Mouse (Mus musculus) liver, postnatal 0 days (tissue): ENCODE results near the gene Csad. TPM values are rescaled to one million over a fixed set of nuclear protein-coding genes. Genes with fewer than 3 reads are reported as not detected.

Experiments used
- ATAC-seq: fragments of 200-750 bp; cut with Nextera tagmentation; 2 replicates; pipeline ENCODE4 v1.8.0; 2017; ENCODE audit warnings: mild to moderate bottlenecking, moderate library complexity
- DNase-seq: peaks from one replicate; pipeline ENCODE4 v3.0.0-alpha.2; 2016
- H3K27ac ChIP-seq: fragments of 300-500 bp; sonication (generic); 2 replicates; pipeline ENCODE4 v1.5.1; 2014; ENCODE audit warnings: antibody characterized with exemption, moderate library complexity, mild to moderate bottlenecking, low read depth
- H3K27me3 ChIP-seq: fragments of 300-500 bp; sonication (generic); 2 replicates; pipeline ENCODE4 v1.6.1; 2014; ENCODE audit warnings: low read length, control low read depth, mixed read lengths; ENCODE audit not compliant: insufficient read depth
- H3K36me3 ChIP-seq: fragments of 300-500 bp; sonication (generic); replicated peaks from 2 replicates; pipeline ENCODE4 v1.6.1; 2014; ENCODE audit warnings: mild to moderate bottlenecking, control low read depth, low read length, moderate library complexity, mixed read lengths; ENCODE audit not compliant: insufficient read depth
- H3K4me1 ChIP-seq: fragments of 300-500 bp; sonication (generic); 2 replicates; pipeline ENCODE4 v1.6.1; 2014; ENCODE audit warnings: antibody characterized with exemption, mild to moderate bottlenecking, control low read depth; ENCODE audit not compliant: insufficient read depth
- H3K4me2 ChIP-seq: fragments of 300-500 bp; sonication (generic); 2 replicates; pipeline ENCODE4 v1.6.1; 2014; ENCODE audit warnings: low read depth, mild to moderate bottlenecking, low read length, moderate library complexity, mixed read lengths
- H3K4me3 ChIP-seq: fragments of 300-500 bp; sonication (generic); 2 replicates; pipeline ENCODE4 v1.5.1; 2014; ENCODE audit warnings: low read depth, low read length
- H3K9ac ChIP-seq: fragments of 300-500 bp; sonication (generic); replicated peaks from 2 replicates; pipeline ENCODE4 v1.6.1; 2014; ENCODE audit warnings: mild to moderate bottlenecking, moderate library complexity
- H3K9me3 ChIP-seq: fragments of 300-500 bp; sonication (generic); 2 replicates; pipeline ENCODE4 v1.6.1; 2016; ENCODE audit warnings: mild to moderate bottlenecking, control low read depth, low read length, mixed read lengths
- CTCF ChIP-seq: sonication (generic); IDR thresholded peaks from 2 replicates; pipeline ENCODE4 v1.5.1; 2016; ENCODE audit warnings: antibody characterized with exemption, low read depth
- EP300 ChIP-seq: IDR thresholded peaks from 2 replicates; pipeline ENCODE4 v1.6.1; 2016; ENCODE audit warnings: antibody characterized with exemption, low read depth, mild to moderate bottlenecking
- WGBS: fragments of 180-500 bp; shearing (Covaris S2); extraction: QIAGEN DNeasy Blood & Tissue Kit; methylation state at CpG from one replicate; pipeline ENCODE4 v1.1.7; 2014; ENCODE audit not compliant: insufficient replicate concordance; 5-methylcytosine and 5-hydroxymethylcytosine counted together
- polyA plus RNA-seq: library from polyadenylated mRNA; unstranded; fragments of >200 nt; fragmentation: Nextera tagmentation; extraction: Ambion mirVana; gene quantifications from 2 replicates; pipeline ENCODE4 v1.2.1, GENCODE M21; 2015

Csad gene
- polyA plus RNA-seq, 1 experiment from 2014 or later = 243 TPM

GRCm38 (mm10) chr15:102243229-102244190 is 39.0 kb upstream of the Csad start:
- peak; percentile 23; the same call in 1 of the 2 replicates for TF ChIP-seq EP300
- TF ChIP-seq CTCF = no peak
- H3K4me3 ChIP-seq = peak overlapping the region; percentile 35
- 12% methylated on average over 22 of the region's 22 CpGs for WGBS
- peak overlapping the region; percentile 96 for H3K4me2 ChIP-seq
- peaks cover 40% of the 10 kb centered on the region for H3K27me3 ChIP-seq
- H3K9me3 ChIP-seq = no peaks in the 10 kb centered on the region
- no peaks in the 10 kb centered on the region for H3K36me3 ChIP-seq
- peaks cover 30% of the 10 kb centered on the region for H3K4me1 ChIP-seq
- peak overlapping the region; percentile 16 for H3K9ac ChIP-seq
- DNase-seq (peak; percentile 82), ATAC-seq (peak; percentile 35)
- peak overlapping the region; percentile 72 for H3K27ac ChIP-seq

GRCm38 (mm10) chr15:102242404-102243228 is 38.1 kb upstream of the Csad start:
- WGBS = 55% methylated on average over 12 of the region's 12 CpGs
- Histone ChIP-seq H3K9me3 (no peaks in the 10 kb centered on the region), H3K4me2 (peak overlapping the region; percentile 96), H3K4me3 (no peak overlapping the region; the same call in 1 of the 2 replicates), H3K27ac (0 out of 2 replicates have a peak overlapping the region, but pooled peaks have one; percentile 72), H3K4me1 (peaks cover 27% of the 10 kb centered on the region), H3K27me3 (peaks cover 33% of the 10 kb centered on the region), H3K36me3 (no peaks in the 10 kb centered on the region), H3K9ac (0 out of 2 replicates have a peak overlapping the region, but pooled peaks have one; percentile 16)
- ATAC-seq = no peak
- DNase-seq = no peak
- TF ChIP-seq CTCF (no peak), EP300 (no peak)

DNA sequence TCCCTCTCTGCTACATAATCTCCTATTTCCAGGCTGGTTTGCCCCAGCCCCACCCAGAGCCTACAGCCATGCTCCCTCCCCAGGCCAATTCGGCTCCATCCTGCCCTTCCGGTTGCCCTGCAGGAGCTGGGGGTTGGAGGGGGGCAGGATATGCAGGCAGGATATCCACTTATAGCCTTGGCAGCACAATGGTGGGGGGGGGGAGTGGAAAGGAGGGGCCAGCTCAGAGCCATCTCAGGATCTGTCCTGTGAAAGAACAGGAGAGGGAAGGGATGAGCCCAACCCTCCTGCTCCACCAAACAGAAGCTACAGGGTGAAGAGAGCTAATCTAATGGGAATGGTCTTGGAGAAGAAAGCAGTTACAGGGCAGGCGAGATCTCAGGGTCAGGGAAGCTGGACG is 36.1 kb upstream of the Csad start:
- H3K9ac ChIP-seq = no peak overlapping the region
- H3K27me3 ChIP-seq = peaks cover 13% of the 10 kb centered on the region; the same call in 1 of the 2 replicates
- H3K27ac ChIP-seq = no peak overlapping the region
- DNase-seq (peak; percentile 43), ATAC-seq (peak; percentile 15; the same call in 1 of the 2 replicates)
- no peak overlapping the region for H3K4me3 ChIP-seq
- WGBS = 80% methylated on average over 4 of the region's 4 CpGs
- no peaks in the 10 kb centered on the region for H3K36me3 ChIP-seq
- peaks cover 26% of the 10 kb centered on the region for H3K4me1 ChIP-seq
- no peaks in the 10 kb centered on the region for H3K9me3 ChIP-seq
- H3K4me2 ChIP-seq = no peak overlapping the region
- no peak for TF ChIP-seq EP300
- no peak for TF ChIP-seq CTCF

GRCm38 (mm10) chr15:102239851-102240250 is 35.3 kb upstream of the Csad start:
- DNase-seq = no peak
- H3K27me3 ChIP-seq = peaks cover 5% of the 10 kb centered on the region; the same call in 1 of the 2 replicates
- H3K4me1 ChIP-seq = peaks cover 30% of the 10 kb centered on the region
- no peak overlapping the region for H3K27ac ChIP-seq
- 66% methylated on average over 11 of the region's 11 CpGs for WGBS
- no peak overlapping the region for H3K4me2 ChIP-seq
- H3K9ac ChIP-seq = no peak overlapping the region
- no peak overlapping the region for H3K4me3 ChIP-seq
- no peak for ATAC-seq
- H3K36me3 ChIP-seq = no peaks in the 10 kb centered on the region
- TF ChIP-seq EP300 = no peak
- TF ChIP-seq CTCF = no peak
- H3K9me3 ChIP-seq = no peaks in the 10 kb centered on the region

- no peak overlapping the region for H3K4me2 ChIP-seq
- ATAC-seq = peak; percentile 37; the same call in 1 of the 2 replicates
- WGBS = 9% methylated on average over 9 of the region's 9 CpGs
- peak; percentile 86 for DNase-seq
- 0 out of 2 replicates have a peak, but pooled peaks cover 1% of the 10 kb centered on the region for H3K27me3 ChIP-seq
- H3K9me3 ChIP-seq = no peaks in the 10 kb centered on the region
- H3K4me1 ChIP-seq = peaks cover 35% of the 10 kb centered on the region
- H3K27ac ChIP-seq = no peak overlapping the region
- TF ChIP-seq CTCF (peak; percentile 92), EP300 (no peak)
- no peak overlapping the region for H3K4me3 ChIP-seq
- no peaks in the 10 kb centered on the region for H3K36me3 ChIP-seq
- H3K9ac ChIP-seq = no peak overlapping the region
Observed at GRCm38 (mm10) chr15:102239260-102239590, 34.7 kb upstream of the Csad start.
